Mouse (Mus musculus): ENCODE data around the gene Specc1. TPM values are rescaled to one million over a fixed set of nuclear protein-coding genes. Genes with fewer than 3 reads are reported as not detected.

Specc1 gene
- polyA plus RNA-seq, 1 experiment from 2014 or later: 16.2 TPM

- H3K27me3 ChIP-seq: peaks cover 47% of the 10 kb centered on the region
- H3K4me1 ChIP-seq: peaks cover 20% of the 10 kb centered on the region
- no peaks in the 10 kb centered on the region for H3K36me3 ChIP-seq (ENCODE audit: poor library complexity, severe bottlenecking)
- no peak for ATAC-seq
- H3K9me3 ChIP-seq (replicated peaks): no peaks in the 10 kb centered on the region; the same call in 1 of the 2 replicates
- H3K4me2 ChIP-seq: peak overlapping the region; percentile 100
- H3K4me3 ChIP-seq: peak overlapping the region; percentile 62
- H3K9ac ChIP-seq: peak overlapping the region; percentile 66
- H3K27ac ChIP-seq: no peak overlapping the region
- 38% methylated on average over 18 of the region's 18 CpGs for WGBS
These were observed 291.3 kb downstream of the Specc1 start for GRCm38 (mm10) chr11:62247759-62248400.

GRCm38 (mm10) chr11:62248401-62249244 lies 292.1 kb downstream of the Specc1 start, which contains the start of gene Adora2b:
Gene Adora2b, plus strand, starts transcription at chr11:62248984.
- Histone ChIP-seq H3K4me2 (peak within 1 kb of the TSS; percentile 100), H3K4me1 (peaks cover 20% of the 10 kb centered on the region), H3K27me3 (peaks cover 48% of the 10 kb centered on the region), H3K27ac (no peak within 1 kb of the TSS), H3K36me3 (ENCODE audit: poor library complexity, severe bottlenecking) (no peaks in the 10 kb centered on the region), H3K4me3 (peak within 1 kb of the TSS; percentile 62), H3K9me3 (replicated peaks) (no peaks in the 10 kb centered on the region; the same call in 1 of the 2 replicates), H3K9ac (peak within 1 kb of the TSS; percentile 66)
- ATAC-seq: peak; percentile 94
- under 1% methylated on average over 69 of the region's 69 CpGs for WGBS

GRCm38 (mm10) chr11:62249266-62250037 lies 292.9 kb downstream of the Specc1 start:
- Histone ChIP-seq H3K27ac (no peak overlapping the region), H3K36me3 (ENCODE audit: poor library complexity, severe bottlenecking) (no peaks in the 10 kb centered on the region), H3K4me2 (peak overlapping the region; percentile 100), H3K27me3 (peaks cover 48% of the 10 kb centered on the region), H3K4me3 (peak overlapping the region; percentile 62), H3K9ac (peak overlapping the region; percentile 66), H3K4me1 (peaks cover 20% of the 10 kb centered on the region), H3K9me3 (replicated peaks) (no peaks in the 10 kb centered on the region; the same call in 1 of the 2 replicates)
- WGBS: 3% methylated on average over 35 of the region's 35 CpGs
- ATAC-seq: peak; percentile 19; the same call in 1 of the 2 replicates

DNA sequence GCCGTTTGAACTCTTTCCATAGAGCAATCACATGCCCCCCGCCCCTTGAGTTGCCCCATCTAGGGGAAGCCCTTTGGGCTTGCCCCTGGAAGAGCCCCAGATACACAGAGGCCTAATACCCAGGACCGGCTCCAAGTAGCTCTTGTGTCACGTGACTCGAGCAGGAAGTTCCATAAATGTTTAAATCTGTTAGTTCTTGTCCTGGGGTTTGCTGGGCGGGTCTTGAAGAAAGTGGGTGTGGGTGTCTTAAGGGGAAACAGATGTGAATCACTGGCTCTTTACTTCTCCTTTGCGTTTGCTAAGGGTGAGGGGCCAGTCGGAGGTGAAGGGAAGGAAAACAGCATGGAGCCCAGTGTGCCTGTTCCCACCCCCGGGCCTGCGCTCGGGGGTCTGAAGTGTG lies 294.5 kb downstream of the Specc1 start:
- H3K27me3 ChIP-seq: peaks cover 48% of the 10 kb centered on the region
- no peaks in the 10 kb centered on the region for H3K36me3 ChIP-seq (ENCODE audit: poor library complexity, severe bottlenecking)
- ATAC-seq: no peak
- H3K27ac ChIP-seq: no peak overlapping the region
- H3K4me1 ChIP-seq: peaks cover 20% of the 10 kb centered on the region
- no peaks in the 10 kb centered on the region for H3K9me3 ChIP-seq (replicated peaks)
- 89% methylated on average over 11 of the region's 11 CpGs for WGBS
- no peak overlapping the region for H3K4me3 ChIP-seq
- no peak overlapping the region for H3K4me2 ChIP-seq
- H3K9ac ChIP-seq: no peak overlapping the region

- WGBS: 81% methylated on average over 5 of the region's 5 CpGs
- Histone ChIP-seq H3K4me2 (no peak overlapping the region), H3K9ac (no peak overlapping the region), H3K4me1 (peaks cover 17% of the 10 kb centered on the region), H3K9me3 (replicated peaks) (no peaks in the 10 kb centered on the region), H3K36me3 (ENCODE audit: poor library complexity, severe bottlenecking) (no peaks in the 10 kb centered on the region), H3K27me3 (peaks cover 34% of the 10 kb centered on the region), H3K4me3 (no peak overlapping the region), H3K27ac (no peak overlapping the region)
- no peak for ATAC-seq
These were observed 296.8 kb downstream of the Specc1 start for GRCm38 (mm10) chr11:62253380-62253779.

GRCm38 (mm10) chr11:62259214-62259613 lies 302.7 kb downstream of the Specc1 start:
- Histone ChIP-seq H3K4me1 (no peaks in the 10 kb centered on the region), H3K27me3 (no peaks in the 10 kb centered on the region), H3K9ac (no peak overlapping the region), H3K36me3 (ENCODE audit: poor library complexity, severe bottlenecking) (no peaks in the 10 kb centered on the region), H3K4me2 (no peak overlapping the region), H3K27ac (no peak overlapping the region), H3K9me3 (replicated peaks) (no peaks in the 10 kb centered on the region), H3K4me3 (no peak overlapping the region)
- no peak for ATAC-seq
- WGBS: 49% methylated on average over 5 of the region's 5 CpGs

DNA sequence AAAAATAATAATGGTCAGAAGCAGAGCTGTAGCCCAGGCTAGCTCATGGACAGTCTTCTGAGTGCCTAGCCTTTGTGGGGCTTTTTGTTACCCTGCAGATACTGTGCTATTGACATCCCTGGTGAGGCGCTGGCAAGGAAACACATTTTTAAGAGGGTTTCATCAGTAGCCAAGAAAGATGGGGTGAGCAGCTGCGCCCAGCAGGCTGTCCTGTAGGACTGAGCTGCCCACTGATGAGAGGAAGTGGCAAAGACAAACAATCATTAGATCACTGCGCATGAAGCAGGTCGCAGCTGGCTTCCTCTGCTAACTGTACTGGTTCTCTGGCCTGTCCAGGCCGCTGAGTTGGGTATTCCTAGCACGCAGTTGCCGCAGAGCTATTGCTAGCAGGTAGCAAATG lies 307.0 kb downstream of the Specc1 start:
- H3K27ac ChIP-seq: no peak overlapping the region
- H3K4me3 ChIP-seq: no peak overlapping the region
- no peaks in the 10 kb centered on the region for H3K9me3 ChIP-seq (replicated peaks)
- H3K4me1 ChIP-seq: peaks cover 14% of the 10 kb centered on the region
- no peak for ATAC-seq
- no peak overlapping the region for H3K9ac ChIP-seq
- H3K4me2 ChIP-seq: no peak overlapping the region
- no peaks in the 10 kb centered on the region for H3K36me3 ChIP-seq (ENCODE audit: poor library complexity, severe bottlenecking)
- 84% methylated on average over 7 of the region's 7 CpGs for WGBS
- no peaks in the 10 kb centered on the region for H3K27me3 ChIP-seq

- ATAC-seq: no peak
- Histone ChIP-seq H3K27ac (no peak overlapping the region), H3K36me3 (ENCODE audit: poor library complexity, severe bottlenecking) (no peaks in the 10 kb centered on the region), H3K4me1 (peaks cover 14% of the 10 kb centered on the region), H3K9ac (no peak overlapping the region), H3K27me3 (no peaks in the 10 kb centered on the region), H3K4me2 (no peak overlapping the region), H3K9me3 (replicated peaks) (no peaks in the 10 kb centered on the region), H3K4me3 (no peak overlapping the region)
- 70% methylated on average over 7 of the region's 7 CpGs for WGBS
These were observed 307.5 kb downstream of the Specc1 start for GRCm38 (mm10) chr11:62264018-62264417.

- no peak overlapping the region for H3K4me3 ChIP-seq
- H3K4me1 ChIP-seq: peaks cover 14% of the 10 kb centered on the region
- no peaks in the 10 kb centered on the region for H3K27me3 ChIP-seq
- no peaks in the 10 kb centered on the region for H3K9me3 ChIP-seq (replicated peaks)
- no peak overlapping the region for H3K27ac ChIP-seq
- ATAC-seq: no peak
- WGBS: 65% methylated on average over 7 of the region's 7 CpGs
- no peak overlapping the region for H3K4me2 ChIP-seq
- H3K36me3 ChIP-seq (ENCODE audit: poor library complexity, severe bottlenecking): no peaks in the 10 kb centered on the region
- no peak overlapping the region for H3K9ac ChIP-seq
These were observed 309.1 kb downstream of the Specc1 start for GRCm38 (mm10) chr11:62265642-62266041.

- H3K9ac ChIP-seq: no peak overlapping the region
- no peaks in the 10 kb centered on the region for H3K9me3 ChIP-seq (replicated peaks)
- peaks cover 14% of the 10 kb centered on the region for H3K4me1 ChIP-seq
- 44% methylated on average over 17 of the region's 17 CpGs for WGBS
- H3K4me2 ChIP-seq: no peak overlapping the region
- ATAC-seq: 0 out of 2 replicates have a peak, but pooled peaks have one; percentile 19
- H3K27me3 ChIP-seq: no peaks in the 10 kb centered on the region
- H3K36me3 ChIP-seq (ENCODE audit: poor library complexity, severe bottlenecking): no peaks in the 10 kb centered on the region
- H3K27ac ChIP-seq: no peak overlapping the region
- H3K4me3 ChIP-seq: no peak overlapping the region
These were observed 310.1 kb downstream of the Specc1 start for GRCm38 (mm10) chr11:62266466-62267214.

GRCm38 (mm10) chr11:62268381-62268780 lies 311.8 kb downstream of the Specc1 start:
- 81% methylated on average over 8 of the region's 8 CpGs for WGBS
- Histone ChIP-seq H3K4me3 (no peak overlapping the region), H3K4me2 (no peak overlapping the region), H3K27me3 (no peaks in the 10 kb centered on the region), H3K36me3 (ENCODE audit: poor library complexity, severe bottlenecking) (no peaks in the 10 kb centered on the region), H3K4me1 (peaks cover 14% of the 10 kb centered on the region), H3K27ac (no peak overlapping the region), H3K9me3 (replicated peaks) (no peaks in the 10 kb centered on the region), H3K9ac (no peak overlapping the region)
- ATAC-seq: no peak

Data from forebrain, embryonic 13.5 days (tissue).